Mouse (Mus musculus): ENCODE data around the gene Mtus2.

DNA sequence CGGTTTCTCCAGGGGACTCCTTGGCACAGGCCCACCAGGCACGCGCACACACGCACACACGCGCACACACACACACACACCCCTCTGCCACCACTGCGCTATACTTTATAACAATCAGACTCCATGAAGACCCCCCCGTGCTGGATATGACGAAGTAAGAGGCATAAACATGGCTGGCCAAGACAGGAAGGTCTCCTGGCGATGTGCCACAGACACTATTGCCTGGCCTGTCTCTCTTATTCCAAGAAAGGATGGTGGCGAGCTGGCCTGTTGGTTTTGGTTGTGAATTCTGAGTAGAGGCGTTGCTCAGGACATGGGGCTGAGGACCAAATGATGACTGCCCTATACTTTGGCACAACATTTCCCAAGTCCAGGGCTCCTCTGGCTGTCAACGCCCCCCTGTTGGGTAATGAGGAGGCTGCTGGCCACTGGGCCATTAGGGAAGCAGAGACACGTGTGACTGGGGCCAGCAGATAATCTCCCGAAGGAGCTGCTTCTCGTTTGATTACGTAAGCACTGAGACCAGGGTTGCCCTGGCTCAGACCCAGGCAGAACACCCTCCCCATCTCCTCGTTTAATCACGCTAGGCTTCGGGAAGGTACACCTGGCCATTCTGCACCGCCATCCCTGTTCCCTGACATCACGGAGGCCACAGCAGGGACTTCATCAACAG, 406.5 kb downstream of the Mtus2 start:
- TF ChIP-seq CTCF (IDR thresholded peaks at IDR 0.05) (no peak), EP300 (IDR thresholded peaks at IDR 0.05) (no peak; the same call in 1 of the 2 replicates)
